Mouse (Mus musculus): ENCODE results near the gene Uqcrh.

The Uqcrh gene

GRCm38 (mm10) chr4:116074861-116075620 is at the start of gene Uqcrh, which contains the start of gene Lrrc41:
TSS of gene Uqcrh (minus strand) at chr4:116075071.
TSS of gene Lrrc41 (plus strand) at chr4:116075269.
- peak; percentile 97 for DNase-seq (ENCODE audit: low spot score)

- peak; percentile 98 for DNase-seq (ENCODE audit: low spot score)
Observed at GRCm38 (mm10) chr4:116123602-116124519, 49.0 kb upstream of the Uqcrh start, which contains the start of the genes Rad54l and Pomgnt1. TSS of gene Rad54l (minus strand) at chr4:116123690. TSS of gene Pomgnt1 (plus strand) at chr4:116123840.

- no peak for DNase-seq (ENCODE audit: low spot score)
Observed at GRCm38 (mm10) chr4:116122762-116123161, 47.9 kb upstream of the Uqcrh start.

GRCm38 (mm10) chr4:116111486-116111885 is 36.6 kb upstream of the Uqcrh start:
- DNase-seq (ENCODE audit: low spot score): peak; percentile 73

GRCm38 (mm10) chr4:116110695-116111094 is 35.8 kb upstream of the Uqcrh start:
- no peak for DNase-seq (ENCODE audit: low spot score)

GRCm38 (mm10) chr4:116105278-116105677 is 30.4 kb upstream of the Uqcrh start:
- DNase-seq (ENCODE audit: low spot score): no peak

GRCm38 (mm10) chr4:116100959-116101358 is 26.1 kb upstream of the Uqcrh start:
- no peak for DNase-seq (ENCODE audit: low spot score)

- no peak for DNase-seq (ENCODE audit: low spot score)
Observed at GRCm38 (mm10) chr4:116097211-116097610, 22.3 kb upstream of the Uqcrh start.

GRCm38 (mm10) chr4:116096291-116096690 is 21.4 kb upstream of the Uqcrh start:
- no peak for DNase-seq (ENCODE audit: low spot score)

- DNase-seq (ENCODE audit: low spot score): no peak
Observed at GRCm38 (mm10) chr4:116088510-116089249, 13.8 kb upstream of the Uqcrh start.

GRCm38 (mm10) chr4:116077240-116078095 is 2.6 kb upstream of the Uqcrh start:
- peak; percentile 13 for DNase-seq (ENCODE audit: low spot score)

- DNase-seq (ENCODE audit: low spot score): peak; percentile 59
Observed at GRCm38 (mm10) chr4:116076369-116077231, 1.7 kb upstream of the Uqcrh start.

- peak; percentile 79 for DNase-seq (ENCODE audit: low spot score)
Observed at GRCm38 (mm10) chr4:116075631-116076368, 929 bp upstream of the Uqcrh start.

- peak; percentile 57 for DNase-seq (ENCODE audit: low spot score)
Observed at GRCm38 (mm10) chr4:116074145-116074675, 661 bp downstream of the Uqcrh start.

- DNase-seq (ENCODE audit: low spot score): peak; percentile 33
Observed at GRCm38 (mm10) chr4:116073146-116073545, 1.7 kb downstream of the Uqcrh start.

GRCm38 (mm10) chr4:116070116-116070515 is 4.8 kb downstream of the Uqcrh start:
- DNase-seq (ENCODE audit: low spot score): no peak

GRCm38 (mm10) chr4:116063855-116064254 is 11.0 kb downstream of the Uqcrh start:
- DNase-seq (ENCODE audit: low spot score): no peak

GRCm38 (mm10) chr4:116059012-116059726 is 15.7 kb downstream of the Uqcrh start:
- no peak for DNase-seq (ENCODE audit: low spot score)

All from retina, embryonic 14.5 days (tissue).